Mouse (Mus musculus) kidney, postnatal 0 days (tissue): Measurements from ENCODE around the gene Samd4b. TPM values are rescaled to one million over a fixed set of nuclear protein-coding genes. Genes with fewer than 3 reads are reported as not detected.

ENCODE experiments used
- ATAC-seq: fragments of 200-750 bp; cut with Nextera tagmentation; replicated peaks from 2 replicates; pipeline ENCODE4 v1.8.0; 2017; ENCODE audit warnings: low read depth, moderate number of reproducible peaks, moderate TSS enrichment, moderate library complexity; ENCODE audit not compliant: low FRiP score
- DNase-seq: peaks from one replicate; pipeline ENCODE4 v3.0.0-alpha.2; 2016; ENCODE audit warnings: low spot score
- H3K27ac ChIP-seq: fragments of 300-500 bp; sonication (generic); 2 replicates; pipeline ENCODE4 v1.5.1; 2014; ENCODE audit warnings: mild to moderate bottlenecking
- H3K27me3 ChIP-seq: fragments of 300-500 bp; sonication (generic); 2 replicates; pipeline ENCODE4 v1.6.1; 2014; ENCODE audit warnings: low read length, mixed read lengths; ENCODE audit not compliant: insufficient read depth
- H3K36me3 ChIP-seq: fragments of 300-500 bp; sonication (generic); 2 replicates; pipeline ENCODE4 v1.6.1; 2014; ENCODE audit warnings: low read length, mixed read lengths; ENCODE audit not compliant: insufficient read depth
- H3K4me1 ChIP-seq: fragments of 300-500 bp; sonication (generic); replicated peaks from 2 replicates; pipeline ENCODE4 v1.6.1; 2014; ENCODE audit warnings: antibody characterized with exemption, low read length, mixed read lengths; ENCODE audit not compliant: insufficient read depth
- H3K4me2 ChIP-seq: fragments of 300-500 bp; sonication (generic); 2 replicates; pipeline ENCODE4 v1.6.1; 2014; ENCODE audit warnings: mild to moderate bottlenecking, low read length, moderate library complexity, mixed read lengths
- H3K4me3 ChIP-seq: fragments of 300-500 bp; sonication (generic); replicated peaks from 2 replicates; pipeline ENCODE4 v1.5.1; 2014; ENCODE audit warnings: low read depth, low read length
- H3K9ac ChIP-seq: fragments of 300-500 bp; sonication (generic); 2 replicates; pipeline ENCODE4 v1.6.1; 2014; ENCODE audit warnings: low read depth, low read length
- H3K9me3 ChIP-seq: fragments of 300-500 bp; sonication (generic); replicated peaks from 2 replicates; pipeline ENCODE4 v1.6.1; 2016; ENCODE audit warnings: low read length, inconsistent platforms, mixed read lengths
- CTCF ChIP-seq: IDR thresholded peaks from 2 replicates; pipeline ENCODE4 v1.5.1; 2016; ENCODE audit warnings: antibody characterized with exemption, low read depth, mild to moderate bottlenecking, moderate library complexity
- WGBS: fragments of 180-500 bp; shearing (Covaris S2); extraction: QIAGEN DNeasy Blood & Tissue Kit; methylation state at CpG from one replicate; pipeline ENCODE4 v1.1.7; 2014; 5-methylcytosine and 5-hydroxymethylcytosine counted together
- polyA plus RNA-seq: library from polyadenylated mRNA; unstranded; fragments of >200 nt; fragmentation: Nextera tagmentation; extraction: Ambion mirVana; gene quantifications from 2 replicates; pipeline ENCODE4 v1.2.1, GENCODE M21; 2015

Gene Samd4b
- polyA plus RNA-seq, 1 experiment from 2014 or later = 19.5 TPM

DNA sequence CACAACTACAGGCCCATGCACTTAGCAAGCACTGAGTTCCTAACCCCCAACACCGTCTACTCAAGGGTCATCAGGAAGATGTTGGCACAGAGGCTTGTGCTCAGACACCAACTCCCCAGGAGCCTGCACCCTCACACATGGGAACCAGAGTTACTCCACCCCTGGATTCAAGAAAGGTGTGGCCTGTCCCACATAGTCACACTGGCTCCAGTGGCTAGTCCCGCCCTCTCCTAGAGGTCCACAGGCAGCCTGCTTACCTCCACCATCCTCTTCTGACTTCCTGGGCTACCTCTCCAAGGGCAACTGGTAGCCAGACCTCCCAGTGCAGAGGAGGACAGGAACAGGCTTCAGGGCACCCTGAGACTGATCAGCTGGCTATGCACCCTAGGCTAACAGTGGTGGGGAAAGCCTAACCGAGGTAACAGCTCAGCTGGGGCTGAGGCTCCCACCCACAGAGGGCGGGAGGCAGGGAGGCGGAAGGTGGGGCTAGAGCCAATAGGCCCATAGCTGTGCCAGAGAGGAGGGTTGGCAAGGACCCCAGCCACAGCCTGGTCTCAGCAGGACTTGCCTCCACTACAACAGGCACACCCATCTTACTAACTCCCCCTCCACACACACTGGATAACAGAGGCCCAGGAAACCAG is 21.6 kb downstream of the Samd4b start:
- peaks cover 76% of the 10 kb centered on the region for H3K4me1 ChIP-seq
- 56% methylated on average over 5 of the region's 5 CpGs for WGBS
- ATAC-seq = peak; percentile 51
- H3K4me2 ChIP-seq = peak overlapping the region; percentile 23; the same call in 1 of the 2 replicates
- H3K36me3 ChIP-seq = no peaks in the 10 kb centered on the region
- no peak for TF ChIP-seq CTCF
- no peak for DNase-seq
- no peaks in the 10 kb centered on the region for H3K27me3 ChIP-seq
- peak overlapping the region; percentile 97 for H3K27ac ChIP-seq
- H3K4me3 ChIP-seq = no peak overlapping the region
- H3K9ac ChIP-seq = 0 out of 2 replicates have a peak overlapping the region, but pooled peaks have one; percentile 27
- no peaks in the 10 kb centered on the region for H3K9me3 ChIP-seq

GRCm38 (mm10) chr7:28575597-28575996 is 22.3 kb downstream of the Samd4b start:
- DNase-seq (no peak), ATAC-seq (no peak)
- H3K4me1 ChIP-seq = peaks cover 83% of the 10 kb centered on the region
- no peaks in the 10 kb centered on the region for H3K27me3 ChIP-seq
- H3K36me3 ChIP-seq = no peaks in the 10 kb centered on the region
- WGBS = 71% methylated on average over 11 of the region's 11 CpGs
- H3K9me3 ChIP-seq = no peaks in the 10 kb centered on the region
- peak overlapping the region; percentile 97 for H3K27ac ChIP-seq
- H3K4me2 ChIP-seq = no peak overlapping the region
- no peak overlapping the region for H3K4me3 ChIP-seq
- 0 out of 2 replicates have a peak, but pooled peaks have one; percentile 4 for TF ChIP-seq CTCF
- H3K9ac ChIP-seq = no peak overlapping the region

GRCm38 (mm10) chr7:28573236-28573635 is 24.7 kb downstream of the Samd4b start:
- Histone ChIP-seq H3K4me1 (peaks cover 63% of the 10 kb centered on the region), H3K27ac (peak overlapping the region; percentile 91), H3K4me3 (no peak overlapping the region), H3K27me3 (no peaks in the 10 kb centered on the region), H3K4me2 (no peak overlapping the region), H3K9ac (no peak overlapping the region), H3K9me3 (no peaks in the 10 kb centered on the region), H3K36me3 (no peaks in the 10 kb centered on the region)
- 91% methylated on average over 3 of the region's 3 CpGs for WGBS
- DNase-seq = no peak
- no peak for ATAC-seq
- TF ChIP-seq CTCF = no peak

- no peak overlapping the region for H3K4me3 ChIP-seq
- no peak for TF ChIP-seq CTCF
- ATAC-seq (0 out of 2 replicates have a peak, but pooled peaks have one; percentile 2), DNase-seq (no peak)
- H3K9me3 ChIP-seq = no peaks in the 10 kb centered on the region
- H3K27ac ChIP-seq = peak overlapping the region; percentile 91
- peaks cover 59% of the 10 kb centered on the region for H3K4me1 ChIP-seq
- H3K9ac ChIP-seq = no peak overlapping the region
- H3K4me2 ChIP-seq = no peak overlapping the region
- WGBS = 59% methylated on average over 5 of the region's 5 CpGs
- no peaks in the 10 kb centered on the region for H3K27me3 ChIP-seq
- peaks cover 4% of the 10 kb centered on the region; the same call in 1 of the 2 replicates for H3K36me3 ChIP-seq
Observed at GRCm38 (mm10) chr7:28572689-28573088, 25.3 kb downstream of the Samd4b start.

DNA sequence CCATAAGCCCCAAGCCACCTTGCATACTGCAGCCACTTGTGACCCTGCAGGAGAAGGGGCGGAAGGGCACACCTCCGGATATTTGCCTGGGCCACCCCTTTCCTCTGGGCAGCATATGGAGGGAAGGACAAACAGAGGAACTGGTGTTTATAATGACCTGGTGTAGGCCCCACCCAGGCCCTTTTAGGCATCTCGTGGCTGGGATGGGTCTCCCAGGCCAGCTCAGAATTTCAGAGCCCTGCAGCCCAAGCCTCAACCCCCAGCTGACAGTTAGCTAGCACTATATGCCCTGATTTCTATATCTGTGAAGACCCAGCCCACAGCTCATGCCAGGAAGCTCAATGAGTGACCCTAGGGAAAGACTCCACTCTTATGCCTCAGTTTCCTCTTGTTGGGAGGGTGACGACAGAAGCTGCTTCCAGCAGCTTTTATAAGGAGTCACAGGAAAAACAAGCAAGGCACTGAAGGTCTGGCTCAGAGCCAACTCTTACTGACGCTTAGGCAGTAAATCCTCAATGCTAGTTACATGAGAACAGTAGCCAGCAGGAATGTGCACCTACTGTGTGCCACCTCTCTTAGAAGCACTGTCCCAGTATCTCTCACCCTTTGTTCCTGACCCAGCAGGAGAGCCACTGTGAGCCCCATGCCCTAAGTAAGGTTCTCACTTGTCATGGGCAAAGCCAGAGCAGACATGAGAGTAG is 26.8 kb downstream of the Samd4b start:
- Histone ChIP-seq H3K4me1 (peaks cover 44% of the 10 kb centered on the region), H3K4me3 (no peak overlapping the region), H3K36me3 (peaks cover 20% of the 10 kb centered on the region), H3K27me3 (no peaks in the 10 kb centered on the region), H3K9me3 (no peaks in the 10 kb centered on the region), H3K27ac (peak overlapping the region; percentile 91), H3K4me2 (0 out of 2 replicates have a peak overlapping the region, but pooled peaks have one; percentile 3), H3K9ac (peak overlapping the region; percentile 28)
- no peak for TF ChIP-seq CTCF
- DNase-seq = peak; percentile 64
- ATAC-seq = no peak
- WGBS = 32% methylated on average over 5 of the region's 5 CpGs

- H3K9me3 ChIP-seq = no peaks in the 10 kb centered on the region
- no peak overlapping the region for H3K4me3 ChIP-seq
- 45% methylated on average over 12 of the region's 12 CpGs for WGBS
- peaks cover 37% of the 10 kb centered on the region for H3K4me1 ChIP-seq
- 0 out of 2 replicates have a peak overlapping the region, but pooled peaks have one; percentile 3 for H3K4me2 ChIP-seq
- peak; percentile 83 for ATAC-seq
- peak; percentile 45 for TF ChIP-seq CTCF
- H3K27ac ChIP-seq = peak overlapping the region; percentile 91
- peaks cover 27% of the 10 kb centered on the region for H3K36me3 ChIP-seq
- H3K27me3 ChIP-seq = no peaks in the 10 kb centered on the region
- peak; percentile 46 for DNase-seq
- peak overlapping the region; percentile 28 for H3K9ac ChIP-seq
Observed at GRCm38 (mm10) chr7:28570291-28570981, 27.5 kb downstream of the Samd4b start.
